Mouse (Mus musculus): ENCODE results near the gene Btg2.

GRCm38 (mm10) chr1:134117110-134117509 is 38.2 kb upstream of the Btg2 start:
- no peak for TF ChIP-seq POLR2A (IDR thresholded peaks at IDR 0.05; ENCODE audit: borderline replicate concordance, control insufficient read depth, low read depth, low read length)
- TF ChIP-seq CTCF (IDR thresholded peaks at IDR 0.05; ENCODE audit: control insufficient read depth, insufficient read depth, low read length): no peak
